Mouse (Mus musculus): ENCODE results near the gene Hltf.

The Hltf gene

GRCm38 (mm10) chr3:20146884-20147395, 89.3 kb downstream of the Hltf start:
- DNase-seq (ENCODE audit: low spot score): peak; percentile 29

GRCm38 (mm10) chr3:20147647-20148046, 90.0 kb downstream of the Hltf start:
- no peak for DNase-seq (ENCODE audit: low spot score)

GRCm38 (mm10) chr3:20150511-20150910, 92.9 kb downstream of the Hltf start:
- no peak for DNase-seq (ENCODE audit: low spot score)

- DNase-seq (ENCODE audit: low spot score): no peak
These were observed 94.0 kb downstream of the Hltf start for GRCm38 (mm10) chr3:20151651-20152050.

- peak; percentile 66 for DNase-seq (ENCODE audit: low spot score)
These were observed 97.1 kb downstream of the Hltf start, which contains the start of gene Gyg for GRCm38 (mm10) chr3:20154531-20155367. Gene Gyg (minus strand): TSS chr3:20155317.

GRCm38 (mm10) chr3:20155476-20155875, 97.9 kb downstream of the Hltf start:
- no peak for DNase-seq (ENCODE audit: low spot score)

- DNase-seq (ENCODE audit: low spot score): no peak
These were observed 109.9 kb downstream of the Hltf start for GRCm38 (mm10) chr3:20167487-20167886.

All from embryo, embryonic 10 days (tissue).